Mouse (Mus musculus) Muller cell, postnatal 12 days (primary cell): ENCODE results near the gene A130010J15Rik.

Source experiments
- DNase-seq: peaks from one replicate; pipeline ENCODE4 v3.0.0-alpha.2; 2015; ENCODE audit errors: inconsistent ontology term

A130010J15Rik gene

GRCm38 (mm10) chr1:193156316-193157110 is 11.3 kb upstream of the A130010J15Rik start:
- DNase-seq, result no peak

- no peak for DNase-seq
Measured at GRCm38 (mm10) chr1:193157111-193157492, 10.7 kb upstream of the A130010J15Rik start.

GRCm38 (mm10) chr1:193159163-193159562 is 8.7 kb upstream of the A130010J15Rik start:
- no peak for DNase-seq

- no peak for DNase-seq
Measured at GRCm38 (mm10) chr1:193159613-193160012, 8.2 kb upstream of the A130010J15Rik start.

- peak; percentile 51 for DNase-seq
Measured at GRCm38 (mm10) chr1:193160317-193161032, 7.4 kb upstream of the A130010J15Rik start.

GRCm38 (mm10) chr1:193169228-193169627 is 1.4 kb downstream of the A130010J15Rik start:
- DNase-seq, result no peak

GRCm38 (mm10) chr1:193169856-193170255 is 2.0 kb downstream of the A130010J15Rik start:
- DNase-seq, result no peak

- DNase-seq, result peak; percentile 97
Measured at GRCm38 (mm10) chr1:193172991-193173809, 5.4 kb downstream of the A130010J15Rik start.

- DNase-seq, result no peak
Measured at GRCm38 (mm10) chr1:193173810-193174129, 5.9 kb downstream of the A130010J15Rik start.

- no peak for DNase-seq
Measured at GRCm38 (mm10) chr1:193174143-193174733, 6.4 kb downstream of the A130010J15Rik start.

GRCm38 (mm10) chr1:193181104-193181503 is 13.3 kb downstream of the A130010J15Rik start:
- DNase-seq, result no peak

- no peak for DNase-seq
Measured at GRCm38 (mm10) chr1:193188257-193188656, 20.4 kb downstream of the A130010J15Rik start.

- DNase-seq, result peak; percentile 63
Measured at GRCm38 (mm10) chr1:193189151-193189621, 21.3 kb downstream of the A130010J15Rik start.

- DNase-seq, result no peak
Measured at GRCm38 (mm10) chr1:193189771-193190170, 21.9 kb downstream of the A130010J15Rik start.

- DNase-seq, result no peak
Measured at GRCm38 (mm10) chr1:193191675-193192283, 23.9 kb downstream of the A130010J15Rik start.

- DNase-seq, result no peak
Measured at GRCm38 (mm10) chr1:193194416-193195140, 26.7 kb downstream of the A130010J15Rik start.

GRCm38 (mm10) chr1:193195169-193195810 is 27.4 kb downstream of the A130010J15Rik start:
- no peak for DNase-seq

GRCm38 (mm10) chr1:193197494-193198205 is 29.8 kb downstream of the A130010J15Rik start:
- DNase-seq, result no peak

- no peak for DNase-seq
Measured at GRCm38 (mm10) chr1:193198312-193198711, 30.5 kb downstream of the A130010J15Rik start.
